Comparison of ENCODE assay signal across 1 mouse cellular context in genomic region chr1:132007282-132007815, GRCm38 (mm10).
TF ChIP-seq lines count a peak whose summit lies in the region.

Elk4 (plus strand) TSS chr1:132007607.

TF ChIP-seq in CH12.LX, 34 proteins besides CTCF, POLR2A, EP300 and RAD21 (continued from another document):
- TF ChIP-seq JUND (conservative IDR thresholded peaks at IDR 0.05; ENCODE audit: low read depth, low read length) = no peak
- peak; percentile 69 for TF ChIP-seq ZMIZ1 (IDR thresholded peaks at IDR 0.05; ENCODE audit: low read depth, low read length)
- peak; percentile 73; the same call in 1 of the 2 replicates for TF ChIP-seq HCFC1 (IDR thresholded peaks at IDR 0.05; ENCODE audit: low read depth, low read length)
- 0 out of 2 replicates have a peak, but pooled peaks have one; percentile 7 for TF ChIP-seq KAT2A (IDR thresholded peaks at IDR 0.05; ENCODE audit: insufficient replicate concordance, low read length)
- TF ChIP-seq USF2 (conservative IDR thresholded peaks at IDR 0.05; ENCODE audit: low read depth, low read length) = no peak
- no peak for TF ChIP-seq CHD1 (IDR thresholded peaks at IDR 0.05; ENCODE audit: low read depth, low read length)
- peak; percentile 49 for TF ChIP-seq SIN3A (IDR thresholded peaks at IDR 0.05; ENCODE audit: low read length)
- no peak for TF ChIP-seq MAFK (IDR thresholded peaks at IDR 0.05; ENCODE audit: insufficient replicate concordance, low read length)
- TF ChIP-seq MAX (IDR thresholded peaks at IDR 0.05; ENCODE audit: low read length) = no peak; the same call in 1 of the 2 replicates
- no peak for TF ChIP-seq E2F4 (IDR thresholded peaks at IDR 0.05; ENCODE audit: insufficient replicate concordance, low read depth, low read length)
- peak; percentile 88; the same call in 1 of the 2 replicates for TF ChIP-seq NELFE (IDR thresholded peaks at IDR 0.05; ENCODE audit: low read depth, low read length)
- TF ChIP-seq RCOR1 (conservative IDR thresholded peaks at IDR 0.05; ENCODE audit: low read depth, low read length) = 0 out of 2 replicates have a peak, but pooled peaks have one; percentile 41
- peak; percentile 37; the same call in 1 of the 2 replicates for TF ChIP-seq ETS1 (conservative IDR thresholded peaks at IDR 0.05; ENCODE audit: low read depth, low read length)
- peak; percentile 81 for TF ChIP-seq ELF1 (IDR thresholded peaks at IDR 0.05; ENCODE audit: low read depth, low read length)
- peak; percentile 67; the same call in 1 of the 2 replicates for TF ChIP-seq TBP (conservative IDR thresholded peaks at IDR 0.05; ENCODE audit: low read depth, low read length)
- TF ChIP-seq CHD2 (IDR thresholded peaks at IDR 0.05; ENCODE audit: low read length) = no peak
- no peak for TF ChIP-seq USF1 (IDR thresholded peaks at IDR 0.05; ENCODE audit: low read depth, low read length)
- TF ChIP-seq SMC3 (IDR thresholded peaks at IDR 0.05; ENCODE audit: low read depth, low read length) = no peak
